Mouse (Mus musculus) gastrocnemius, adult 18-20 months (tissue): ENCODE data around the gene Cacfd1. TPM values are rescaled to one million over a fixed set of nuclear protein-coding genes. Genes with fewer than 3 reads are reported as not detected.

Experiments
- DNase-seq: peaks from one replicate; pipeline ENCODE4 v3.0.0; 2021; ENCODE audit warnings: low spot score
- long read RNA-seq, 2 experiments: library from polyadenylated mRNA; stranded (forward); transcript quantifications; one replicate each; pipeline ENCODE4 v2.0.0; 2021
- total RNA-seq, 2 experiments: library from RNA; stranded (reverse); gene quantifications; 2 replicates each; pipeline ENCODE4 v1.2.3; 2021

Cacfd1 gene
- total RNA-seq = 10 to 100 TPM; 31.2 to 34.2 TPM
- long read RNA-seq, experiment 1, transcript Cacfd1-205 (5 exons, 2,689 nt) = major isoform, 65 of 80 reads
- long read RNA-seq, experiment 1, partial matches to known transcripts = 13 of 80 reads
- long read RNA-seq, experiment 1, other reads (novel, unspliced or antisense) = 2 of 80 reads
- long read RNA-seq, experiment 2, transcript Cacfd1-205 (5 exons, 2,689 nt) = major isoform, 53 of 76 reads
- long read RNA-seq, experiment 2, partial matches to known transcripts = 1 of 76 reads
- long read RNA-seq, experiment 2, other reads (novel, unspliced or antisense) = 19 of 76 reads

DNA sequence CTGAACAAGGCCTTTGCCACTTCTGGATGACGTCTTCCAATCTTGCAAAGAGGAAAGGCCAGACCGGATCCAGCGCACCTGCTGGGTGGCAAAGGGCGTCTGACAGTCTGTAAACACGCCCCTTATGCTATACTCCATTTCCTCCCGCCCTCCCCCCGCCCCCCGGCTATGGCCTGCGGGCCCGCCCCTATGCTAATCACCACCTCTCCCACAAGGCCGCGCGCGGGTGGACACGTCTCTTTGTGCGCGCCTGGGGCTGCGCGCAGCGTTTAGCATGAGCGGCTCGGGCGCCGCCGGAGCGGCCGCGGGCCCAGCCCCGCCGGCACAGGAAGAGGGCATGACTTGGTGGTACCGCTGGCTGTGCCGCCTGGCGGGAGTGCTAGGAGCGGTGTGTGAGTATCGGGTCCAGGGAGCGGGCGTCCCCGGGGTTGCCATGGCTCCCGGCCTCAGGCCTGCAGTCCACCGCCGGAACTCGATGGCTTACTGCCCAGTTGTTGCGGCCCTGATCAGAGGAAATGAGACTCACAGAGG is at the start of gene Cacfd1:
TSS of gene Cacfd1 (plus strand) at position 213 of the 531 bp plus-strand sequence.
- peak; percentile 82 for DNase-seq

DNA sequence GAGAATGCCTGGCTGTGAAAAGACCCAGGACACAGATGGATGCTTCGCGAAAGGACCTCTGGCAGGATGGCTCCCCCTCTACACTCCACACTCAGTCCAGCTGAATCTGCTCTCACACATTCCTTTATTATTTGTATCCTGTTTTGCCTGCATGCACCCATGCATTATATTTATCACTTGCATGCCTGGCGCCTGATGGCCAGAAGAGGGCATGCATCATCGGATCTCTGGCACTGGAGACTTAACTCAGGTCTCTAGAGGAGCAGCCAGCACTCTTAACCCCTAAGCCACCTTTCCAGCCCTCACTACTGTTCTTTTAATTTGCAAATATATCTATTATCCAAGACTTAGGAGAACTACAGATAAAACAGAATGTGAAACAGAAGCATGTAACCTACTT is 49.0 kb upstream of the Cacfd1 start:
- no peak for DNase-seq

DNA sequence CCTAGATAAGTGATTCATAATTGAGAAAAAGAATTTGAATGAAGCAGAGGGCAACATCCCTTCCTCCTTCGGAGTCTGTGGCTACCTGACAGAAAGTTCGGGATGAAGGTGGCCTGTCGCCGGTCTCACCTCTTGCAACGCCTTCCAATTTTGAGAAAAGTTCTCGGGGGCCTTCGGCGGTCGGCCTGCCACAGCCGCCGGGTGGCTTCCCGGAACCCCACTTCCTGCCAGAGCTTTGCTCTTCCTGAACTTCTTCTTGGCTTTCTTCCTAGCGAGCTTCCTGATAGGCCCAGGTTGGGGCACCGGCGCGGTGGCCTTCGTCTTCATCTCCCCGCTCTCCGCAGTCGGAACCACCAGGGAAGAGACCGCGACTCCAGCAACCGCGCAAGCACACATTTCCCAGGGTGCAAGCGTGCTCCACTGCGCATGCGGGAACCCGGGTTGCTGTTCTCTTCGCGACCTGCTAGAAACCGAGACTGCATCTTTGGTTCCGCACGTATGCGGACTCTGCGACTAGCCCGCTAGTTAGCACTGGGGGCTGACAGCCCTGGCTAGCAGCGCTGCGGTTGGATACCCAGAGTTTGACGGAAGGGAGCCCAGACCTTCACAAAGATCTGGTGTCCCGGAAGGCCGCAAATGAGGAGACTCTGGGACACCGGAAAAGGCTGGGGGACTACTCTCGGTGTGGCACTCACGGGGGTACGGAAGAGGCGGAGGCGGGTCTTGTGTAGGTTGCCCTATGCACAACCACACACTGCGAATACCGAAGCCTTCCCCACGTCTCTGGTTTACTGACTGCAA is 45.6 kb upstream of the Cacfd1 start, which contains the start of gene Rexo4:
TSS of gene Rexo4 (minus strand) at position 464 of the 801 bp plus-strand sequence.
- DNase-seq = peak; percentile 94

DNA sequence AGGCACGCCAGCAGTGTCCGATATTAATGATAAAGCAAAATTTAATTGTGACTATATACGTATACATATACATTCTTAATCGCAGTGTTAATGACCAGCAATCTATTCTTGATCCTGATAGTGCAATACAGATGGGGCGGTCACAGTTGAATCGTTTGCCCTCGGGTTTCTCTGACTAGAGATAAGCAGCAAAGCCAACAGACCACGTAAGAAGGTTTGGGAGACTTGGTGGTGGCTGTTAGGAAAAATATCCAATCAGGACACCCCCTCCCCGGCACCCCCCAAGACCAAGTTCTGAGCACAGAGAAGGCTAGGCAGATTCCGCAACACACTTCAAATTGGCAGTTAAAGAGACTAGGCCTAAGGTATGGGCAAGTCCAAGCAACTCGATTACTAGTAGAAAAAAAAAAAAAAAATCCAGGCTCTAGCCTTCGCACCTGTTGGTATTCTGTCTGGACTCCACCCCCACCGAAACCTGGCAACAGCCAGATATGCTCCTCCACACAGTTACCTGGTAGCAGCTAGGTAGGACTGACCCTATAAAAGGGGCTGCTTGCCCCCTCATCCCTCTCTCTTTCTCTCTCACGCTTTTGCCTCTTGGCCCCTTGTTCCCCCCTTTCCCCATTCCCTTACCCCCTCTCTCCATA is 44.9 kb upstream of the Cacfd1 start:
- DNase-seq = no peak

DNA sequence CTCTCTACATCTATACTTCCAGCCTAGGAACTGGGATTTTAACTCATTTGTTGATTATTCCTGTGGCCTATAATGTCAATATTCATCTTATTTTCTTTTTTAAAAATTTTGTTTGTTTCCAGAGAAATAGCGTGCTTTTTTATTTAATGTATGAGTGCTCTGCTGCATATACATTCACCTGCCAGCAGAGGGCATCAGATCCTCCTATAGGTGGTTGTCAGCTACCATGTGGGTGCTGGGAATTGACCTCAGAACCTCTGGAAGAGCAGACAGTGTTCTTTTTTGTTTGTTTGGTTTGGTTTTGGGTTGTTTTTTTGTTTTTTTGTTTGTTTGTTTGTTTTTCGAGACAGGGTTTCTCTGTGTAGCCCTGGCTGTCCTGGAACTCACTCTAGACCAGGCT is 42.5 kb upstream of the Cacfd1 start:
- no peak for DNase-seq

DNA sequence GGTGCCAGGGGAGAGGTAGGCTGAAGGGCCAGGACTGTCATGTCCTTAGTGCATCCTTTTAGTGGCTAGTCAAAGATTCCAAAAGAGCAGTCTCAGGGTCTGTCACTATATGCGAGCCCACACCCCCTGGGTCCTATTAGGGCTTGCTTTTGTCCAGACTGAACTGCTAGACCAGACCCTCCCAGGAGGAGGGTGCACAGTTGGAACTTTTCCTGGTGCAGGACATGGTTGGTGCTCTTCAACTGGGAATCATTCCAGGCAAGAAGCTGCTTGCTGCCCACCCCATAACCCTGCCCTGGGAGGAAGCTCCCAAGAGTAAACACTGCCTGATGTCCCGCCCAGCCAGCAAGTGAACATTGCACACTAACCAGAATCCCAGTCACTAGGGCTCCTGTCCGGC is 36.6 kb upstream of the Cacfd1 start, which contains the start of gene Adamts13:
TSS of gene Adamts13 (plus strand) at position 301 of the 400 bp plus-strand sequence.
- DNase-seq = no peak

DNA sequence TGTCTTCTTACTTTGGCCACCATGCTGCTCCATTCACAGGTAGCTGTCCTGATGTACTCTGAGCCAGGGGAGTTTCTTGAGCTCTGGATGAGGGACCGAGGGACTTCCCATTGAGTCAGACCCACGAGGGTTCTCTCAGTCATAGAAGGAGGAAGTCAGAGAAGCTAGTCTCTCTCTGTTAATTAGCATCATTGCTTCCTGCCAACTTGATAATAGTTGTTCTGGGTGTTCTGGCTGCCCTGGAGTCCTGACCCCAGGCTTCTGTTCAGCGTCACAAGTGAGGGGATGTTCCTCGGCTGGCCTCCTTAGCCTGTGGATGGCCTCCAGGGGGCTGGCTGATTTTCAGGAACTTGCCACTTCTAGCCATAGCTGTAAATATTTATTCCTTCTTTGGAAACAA is 35.8 kb upstream of the Cacfd1 start:
- no peak for DNase-seq

DNA sequence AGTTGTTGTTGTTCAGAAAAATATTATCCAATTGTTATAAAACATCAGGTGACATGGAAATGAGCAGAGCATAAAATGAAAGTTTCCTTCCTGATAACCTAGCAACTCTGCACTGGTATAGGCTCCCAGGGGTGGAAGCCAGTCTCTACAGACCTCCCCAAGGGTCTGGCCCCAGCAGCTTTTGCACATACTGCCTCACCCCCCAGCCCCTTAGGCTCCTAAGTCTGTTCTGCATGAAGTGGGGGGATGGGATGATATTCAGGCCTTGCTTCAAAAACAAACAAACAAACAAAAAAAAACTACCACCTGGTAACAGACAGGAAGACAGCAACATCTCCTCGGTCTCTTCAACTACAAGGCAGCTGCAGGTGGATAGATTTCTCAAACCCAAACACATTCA is 29.4 kb upstream of the Cacfd1 start:
- DNase-seq = no peak

DNA sequence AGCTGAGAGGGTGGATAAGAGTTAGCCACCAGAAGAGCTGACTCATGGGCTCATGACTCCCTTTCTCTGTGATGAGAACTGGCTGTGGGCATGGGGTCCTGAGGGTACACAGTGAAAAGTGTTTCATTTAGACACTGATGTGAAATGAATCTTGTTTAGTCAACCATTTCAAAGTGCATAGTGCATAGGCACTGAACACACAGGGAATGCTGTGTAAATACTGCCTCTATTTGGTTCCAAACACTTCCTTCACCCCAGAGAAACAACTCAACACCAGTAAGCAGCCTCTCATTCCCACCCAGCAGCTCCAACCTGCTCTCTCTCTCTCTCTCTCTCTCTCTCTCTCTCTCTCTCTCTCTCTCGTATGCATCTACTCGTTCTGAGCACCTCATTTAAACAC is 25.5 kb upstream of the Cacfd1 start:
- DNase-seq = no peak

DNA sequence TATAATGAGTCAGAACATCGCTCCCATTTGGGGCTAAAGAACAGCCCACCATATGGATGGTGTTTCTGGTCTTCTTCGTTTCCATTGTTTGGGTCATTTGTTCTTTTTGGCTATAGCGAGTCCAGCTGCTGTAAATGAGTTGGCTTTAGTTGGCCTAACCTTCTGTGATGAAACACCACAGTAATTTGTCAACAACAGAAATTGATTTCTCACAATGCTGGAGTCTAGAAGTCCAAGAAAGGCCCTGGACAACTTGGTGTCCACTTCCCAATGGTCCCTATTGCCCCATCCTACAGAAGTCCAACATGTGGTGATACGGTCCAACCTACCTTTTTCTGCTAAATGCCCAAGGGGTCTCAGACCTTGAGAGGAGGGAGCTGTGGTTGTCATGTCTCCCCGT is 25.1 kb upstream of the Cacfd1 start:
- no peak for DNase-seq

DNA sequence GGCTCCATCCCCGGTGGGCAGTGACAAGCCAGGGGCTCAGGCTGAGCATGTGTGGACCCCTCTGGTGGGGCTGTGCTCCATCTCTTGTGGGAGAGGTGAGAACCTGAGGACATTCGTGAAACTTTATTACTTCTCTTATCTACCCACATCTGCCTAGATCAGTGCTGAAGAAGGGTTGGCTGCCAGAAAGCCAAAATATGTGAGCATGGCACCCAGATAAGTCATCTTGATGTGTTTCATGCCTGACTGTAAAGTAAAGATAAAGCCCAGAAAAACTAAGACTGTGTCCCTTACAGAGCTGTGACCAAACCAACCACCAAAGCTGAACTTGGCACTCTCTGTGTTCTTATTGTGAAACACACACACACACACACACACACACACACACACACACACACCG is 15.8 kb upstream of the Cacfd1 start:
- DNase-seq = no peak

DNA sequence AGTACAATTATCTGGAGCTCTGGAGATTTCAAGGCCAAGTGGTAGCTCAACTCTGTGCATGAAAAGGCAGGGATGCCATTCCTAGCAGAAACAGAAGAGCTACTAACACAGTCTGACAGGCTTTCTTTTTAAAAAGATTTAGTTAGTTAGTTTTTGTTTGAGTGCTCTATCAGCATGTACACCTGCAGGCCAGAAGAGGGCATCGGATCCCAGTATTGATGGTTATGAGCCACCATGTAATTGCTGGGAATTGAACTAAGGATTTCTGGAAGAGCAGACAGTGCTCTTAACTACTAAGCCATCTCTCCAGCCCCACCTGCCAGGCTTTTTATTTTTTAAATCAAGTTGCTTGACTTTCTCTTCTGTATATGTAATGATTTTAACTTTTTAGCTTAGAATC is 12.2 kb upstream of the Cacfd1 start:
- DNase-seq = no peak

DNA sequence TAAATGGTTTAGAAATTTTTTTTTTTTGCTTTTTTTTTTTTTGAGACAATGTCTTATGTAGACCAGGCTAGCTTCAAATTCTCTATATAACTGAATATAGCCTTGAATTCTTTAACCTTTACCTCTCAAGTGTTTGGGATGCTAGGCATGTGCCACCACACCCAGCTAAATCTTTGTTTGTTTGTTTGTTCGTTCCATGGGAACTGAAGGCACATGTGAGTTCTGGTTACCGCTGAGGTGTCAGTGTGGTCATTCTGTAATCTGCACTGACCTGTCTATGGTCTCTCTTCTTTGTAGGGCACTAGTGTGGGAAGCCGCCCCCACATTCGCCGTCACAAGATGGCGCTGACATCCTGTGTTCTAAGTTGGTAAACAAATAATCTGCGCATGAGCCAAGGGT is 11.7 kb upstream of the Cacfd1 start:
- DNase-seq = no peak

DNA sequence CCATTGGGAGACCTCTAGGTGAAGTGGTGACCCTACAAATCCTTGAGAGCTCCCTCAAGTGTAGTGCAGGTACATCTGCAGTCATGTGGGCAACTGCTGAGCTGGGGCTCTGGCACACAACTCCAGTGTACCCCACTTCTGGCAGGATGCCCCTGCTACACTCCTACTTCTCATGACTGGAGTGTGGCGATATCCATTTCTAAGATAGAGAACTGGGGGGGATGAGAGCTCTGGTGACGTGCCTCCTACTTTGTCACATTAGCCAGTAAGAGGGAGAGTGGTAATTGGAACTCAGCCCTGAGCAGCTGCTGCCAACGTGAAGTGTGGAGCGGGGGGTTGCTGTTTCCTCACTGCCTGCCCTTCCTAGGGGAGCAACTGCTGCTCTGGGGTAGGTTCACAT is 3.5 kb upstream of the Cacfd1 start:
- DNase-seq = no peak

DNA sequence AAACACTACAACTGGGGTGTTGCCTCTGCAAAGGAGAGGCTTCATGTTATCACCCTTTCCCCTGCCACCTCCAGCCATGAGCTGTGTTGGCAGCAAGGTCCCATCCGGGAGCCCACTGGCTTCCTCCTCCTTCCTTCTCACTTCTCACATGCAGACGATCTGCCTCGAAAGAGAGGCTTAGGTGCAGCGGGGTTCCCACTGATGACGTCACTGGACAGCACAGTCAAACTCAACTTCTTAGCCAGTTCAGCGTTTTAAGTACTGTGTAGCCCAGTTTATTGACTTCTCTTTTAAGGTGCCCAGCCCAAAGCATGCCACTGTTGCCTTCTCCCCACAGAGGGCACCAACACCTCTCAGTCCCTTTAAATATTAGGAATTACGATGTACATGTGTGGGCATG is 2.0 kb upstream of the Cacfd1 start:
- DNase-seq = no peak

DNA sequence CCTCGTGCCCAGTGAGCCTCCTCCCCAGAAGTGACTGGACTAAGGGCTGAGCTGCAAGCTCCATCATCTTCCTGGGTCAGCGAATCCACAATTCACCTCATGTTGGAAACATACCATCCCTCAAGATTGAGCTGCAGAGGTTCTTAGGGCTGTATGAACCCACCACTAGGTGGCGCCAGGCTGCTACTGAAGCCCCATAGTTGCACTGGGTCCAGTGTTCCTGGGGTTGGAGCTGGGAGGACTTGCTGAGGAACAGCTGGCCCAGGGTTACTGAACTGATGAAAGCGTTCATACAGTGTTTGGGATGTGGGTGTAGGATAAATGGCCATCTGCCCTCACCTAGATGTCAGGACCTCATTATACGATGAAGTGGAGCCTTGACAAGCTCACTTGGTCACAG is 8.1 kb downstream of the Cacfd1 start:
- peak; percentile 63 for DNase-seq

DNA sequence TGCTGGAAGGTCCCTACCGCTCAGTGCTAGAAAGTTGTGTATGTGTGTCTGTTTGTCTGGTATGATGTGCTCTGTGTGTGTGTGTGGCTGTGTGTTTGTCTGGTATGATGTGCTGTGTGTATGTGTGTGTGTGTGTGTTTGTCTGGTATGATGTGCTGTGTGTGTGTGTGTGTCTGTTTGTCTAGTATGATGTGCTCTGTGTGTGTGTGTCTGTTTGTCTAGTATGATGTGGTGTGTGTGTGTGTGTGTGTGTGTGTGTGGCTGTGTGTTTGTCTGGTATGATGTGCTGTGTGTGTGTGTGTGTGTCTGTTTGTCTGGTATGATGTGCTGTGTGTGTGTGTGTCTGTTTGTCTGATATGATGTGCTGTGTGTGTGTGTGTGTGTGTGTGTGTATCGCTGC is 9.8 kb downstream of the Cacfd1 start:
- no peak for DNase-seq

DNA sequence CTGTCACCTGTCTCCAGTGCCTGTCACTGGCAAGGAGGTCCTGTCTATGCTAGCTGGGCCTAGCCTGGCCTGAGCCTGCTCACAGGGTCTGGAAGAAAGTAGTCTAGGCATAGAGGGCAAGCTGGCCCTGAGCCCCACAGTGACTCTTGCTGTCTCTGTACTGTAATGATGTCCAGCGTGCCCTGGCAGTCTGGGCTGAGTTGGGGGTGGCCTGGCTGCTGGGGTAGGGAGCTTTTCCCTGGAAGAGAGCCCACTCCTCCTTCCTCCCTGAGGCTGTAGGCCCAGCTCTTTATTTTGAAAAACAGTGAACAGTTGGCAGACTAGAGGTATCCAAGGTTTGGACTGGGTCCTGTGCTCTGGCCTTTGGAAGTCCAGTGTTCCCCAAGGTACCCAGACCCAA is 11.4 kb downstream of the Cacfd1 start:
- no peak for DNase-seq

DNA sequence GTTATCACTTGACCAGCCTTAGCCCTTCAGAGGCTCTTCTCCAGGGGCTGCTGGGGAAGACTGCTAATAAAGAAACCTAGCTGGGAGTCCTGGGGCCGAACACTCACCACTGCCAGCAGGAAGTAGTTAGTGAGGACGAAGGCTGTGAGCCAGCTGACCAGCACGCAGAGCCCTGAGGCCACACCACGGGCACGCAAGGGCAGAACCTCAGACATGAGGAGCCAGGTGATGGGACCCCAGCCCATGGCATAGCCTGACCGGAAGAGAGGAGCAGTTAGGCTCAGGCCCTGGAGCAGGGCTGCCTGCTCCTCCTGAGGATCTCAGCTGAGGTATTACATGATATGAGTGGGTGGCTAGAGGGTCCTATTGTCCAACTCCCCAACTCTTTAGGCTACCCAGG is 12.9 kb downstream of the Cacfd1 start:
- DNase-seq = no peak

DNA sequence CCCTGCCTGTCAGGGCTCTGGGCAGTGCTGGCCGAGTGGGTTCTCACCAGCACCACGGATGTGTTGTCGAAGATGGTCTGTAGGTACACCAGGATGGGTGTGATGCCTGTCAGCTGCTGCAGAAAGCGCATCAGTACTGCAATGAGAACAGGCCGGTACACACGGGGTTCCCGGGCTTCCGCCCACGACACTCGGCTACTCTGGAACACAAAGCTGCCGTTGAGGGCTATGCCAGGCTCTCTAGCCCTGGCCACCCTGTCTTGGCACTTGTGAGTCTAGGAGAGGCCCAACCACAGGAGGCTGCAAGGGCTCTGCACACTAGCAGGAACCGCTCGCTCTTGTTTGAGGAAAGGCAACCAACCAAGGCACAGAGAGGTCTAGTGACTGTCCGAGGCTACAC is 14.4 kb downstream of the Cacfd1 start:
- no peak for DNase-seq

DNA sequence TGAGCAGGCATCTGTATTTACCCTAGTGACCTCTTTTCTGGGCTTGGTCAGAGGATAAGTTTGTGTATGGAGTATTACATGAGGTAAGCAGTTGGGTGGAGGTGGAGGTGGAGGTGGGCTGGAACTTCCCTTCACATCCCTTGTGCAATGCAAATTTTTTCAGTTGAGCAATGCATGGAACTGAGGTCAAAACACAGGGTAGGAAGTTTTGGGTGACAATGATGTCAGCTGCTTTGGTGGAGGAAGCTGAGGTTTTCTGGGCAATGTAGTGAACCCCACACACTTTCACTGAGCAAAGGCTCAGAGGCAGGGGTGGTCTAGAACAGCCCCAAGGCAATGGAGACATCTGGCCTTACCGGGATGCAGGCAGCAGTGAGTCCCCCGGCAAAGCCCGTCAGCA is 15.8 kb downstream of the Cacfd1 start:
- no peak for DNase-seq

DNA sequence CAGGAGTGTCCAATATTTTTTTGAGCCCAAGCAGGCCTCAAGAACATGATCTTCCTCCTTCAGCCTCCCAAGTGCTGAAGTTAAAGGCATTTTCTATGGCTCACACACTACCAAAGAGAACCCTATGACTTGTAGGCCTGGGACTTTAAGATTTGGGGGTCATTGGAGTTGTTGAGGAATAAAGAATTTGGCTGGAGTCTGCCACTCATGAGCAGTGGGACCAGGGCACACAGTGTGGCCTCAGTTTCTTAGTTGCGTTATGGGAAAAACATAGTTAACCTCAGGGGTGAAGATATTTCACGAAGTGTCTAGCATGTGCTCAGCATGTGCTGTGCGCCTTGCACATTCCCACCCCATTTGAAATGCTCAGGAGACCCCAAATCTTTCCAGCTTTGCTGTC is 16.6 kb downstream of the Cacfd1 start:
- no peak for DNase-seq
